ENCODE assay signal across 17 mouse cellular contexts in genomic region chr13:10109542-10109941, GRCm38 (mm10).
DNase-seq lines count a peak whose midpoint lies in the region; ATAC-seq and TF ChIP-seq lines count a peak whose summit lies in the region.
"Had no signal": no experiment of that assay in that cellular context is flagged by ENCODE, and none has a peak within 500 bp of the region (broad histone marks: within the 10 kb centered on the region; RNA-seq: fewer than 3 reads in every experiment).

No protein-coding gene starts in this region.

- H3K36me3 ChIP-seq in lung, embryonic 14.5 days (ENCODE audit: insufficient read depth) = no peaks in the 10 kb centered on the region
- no peaks in the 10 kb centered on the region for H3K36me3 ChIP-seq in kidney, postnatal 0 days (ENCODE audit: insufficient read depth, low read length)
- H3K36me3 ChIP-seq in midbrain, postnatal 0 days (ENCODE audit: insufficient read depth, low read length) = no peaks in the 10 kb centered on the region
- H3K36me3 ChIP-seq in forebrain, embryonic 16.5 days (ENCODE audit: control insufficient read depth, insufficient read depth) = no peaks in the 10 kb centered on the region
- H3K36me3 ChIP-seq: heart, embryonic 10.5 days; limb, embryonic 13.5 days; midbrain, embryonic 12.5 days had no signal

- no peaks in the 10 kb centered on the region for H3K4me1 ChIP-seq in lung, embryonic 14.5 days (ENCODE audit: insufficient read depth)
- no peaks in the 10 kb centered on the region for H3K4me1 ChIP-seq in kidney, postnatal 0 days (replicated peaks; ENCODE audit: insufficient read depth, low read length)
- no peaks in the 10 kb centered on the region for H3K4me1 ChIP-seq in midbrain, postnatal 0 days (ENCODE audit: insufficient read depth, low read length)
- no peaks in the 10 kb centered on the region for H3K4me1 ChIP-seq in forebrain, embryonic 16.5 days (replicated peaks; ENCODE audit: control insufficient read depth, insufficient read depth, low read length)
- H3K4me1 ChIP-seq: heart, embryonic 10.5 days; limb, embryonic 13.5 days; midbrain, embryonic 12.5 days had no signal

- no peaks in the 10 kb centered on the region for H3K27me3 ChIP-seq in lung, embryonic 14.5 days (ENCODE audit: insufficient read depth, low read length)
- no peaks in the 10 kb centered on the region for H3K27me3 ChIP-seq in kidney, postnatal 0 days (ENCODE audit: insufficient read depth, low read length)
- H3K27me3 ChIP-seq in midbrain, postnatal 0 days (ENCODE audit: insufficient read depth, low read length) = no peaks in the 10 kb centered on the region
- H3K27me3 ChIP-seq in forebrain, embryonic 16.5 days (replicated peaks; ENCODE audit: control insufficient read depth, insufficient read depth, low read length) = no peaks in the 10 kb centered on the region
- H3K27me3 ChIP-seq: CH12.LX; limb, embryonic 13.5 days; midbrain, embryonic 12.5 days had no signal

- H3K4me2 ChIP-seq in lung, embryonic 14.5 days = no peak overlapping the region
- H3K4me2 ChIP-seq in kidney, postnatal 0 days (ENCODE audit: low read length) = no peak overlapping the region
- H3K4me2 ChIP-seq in midbrain, postnatal 0 days (ENCODE audit: low read depth, low read length, poor library complexity, severe bottlenecking) = no peak overlapping the region
- H3K4me2 ChIP-seq in forebrain, embryonic 16.5 days (ENCODE audit: low read length) = no peak overlapping the region
- H3K4me2 ChIP-seq: limb, embryonic 13.5 days; midbrain, embryonic 12.5 days had no signal

- H3K9ac ChIP-seq in lung, embryonic 14.5 days = no peak overlapping the region
- H3K9ac ChIP-seq in kidney, postnatal 0 days (ENCODE audit: low read depth, low read length) = no peak overlapping the region
- no peak overlapping the region for H3K9ac ChIP-seq in midbrain, postnatal 0 days (replicated peaks; ENCODE audit: low read length, poor library complexity, severe bottlenecking)
- H3K9ac ChIP-seq in forebrain, embryonic 16.5 days (replicated peaks; ENCODE audit: low read depth, low read length) = no peak overlapping the region
- H3K9ac ChIP-seq: limb, embryonic 13.5 days; liver, postnatal 0 days; midbrain, embryonic 12.5 days had no signal

- TF ChIP-seq CTCF in lung, embryonic 14.5 days (IDR thresholded peaks at IDR 0.05; ENCODE audit: low read depth) = no peak
- no peak for TF ChIP-seq CTCF in kidney, postnatal 0 days (IDR thresholded peaks at IDR 0.05; ENCODE audit: low read depth)
- no peak for TF ChIP-seq CTCF in midbrain, postnatal 0 days (IDR thresholded peaks at IDR 0.05)

- WGBS in lung, embryonic 14.5 days = 38% methylated on average over 1 of the region's 1 CpGs
- WGBS in kidney, postnatal 0 days = 52% methylated on average over 1 of the region's 1 CpGs
- WGBS in midbrain, postnatal 0 days = 34% methylated on average over 1 of the region's 1 CpGs
- WGBS in forebrain, embryonic 16.5 days = 28% methylated on average over 1 of the region's 1 CpGs

- ATAC-seq in lung, embryonic 14.5 days (ENCODE audit: insufficient read depth) = no peak
- no peak for ATAC-seq in kidney, postnatal 0 days (replicated peaks; ENCODE audit: low FRiP score, low read depth)
- peak; percentile 45 for ATAC-seq in monocyte, adult 5-6 weeks (replicated peaks; ENCODE audit: insufficient number of reproducible peaks, low FRiP score, low TSS enrichment, poor library complexity, severe bottlenecking)
- ATAC-seq in midbrain, postnatal 0 days (ENCODE audit: low FRiP score) = no peak
- ATAC-seq in forebrain, embryonic 16.5 days = no peak
- ATAC-seq: liver, postnatal 0 days had no signal

- DNase-seq in adrenal gland, adult 2 months = peak; percentile 23
- DNase-seq in adrenal gland, postnatal 25 days = no peak
- DNase-seq in lung, embryonic 14.5 days = peak; percentile 7
- DNase-seq in lung, postnatal 10 days = no peak
- peak; percentile 53 for DNase-seq in kidney, postnatal 0 days (ENCODE audit: low spot score)
- no peak for DNase-seq in midbrain, postnatal 0 days (ENCODE audit: low spot score)
- DNase-seq: cerebellum, adult 9-11 months; gastrocnemius, postnatal 10 days; heart, postnatal 4 days; liver, postnatal 0 days; right cerebral cortex, postnatal 14 days had no signal

- H3K27ac ChIP-seq in lung, embryonic 14.5 days (ENCODE audit: low read depth) = no peak overlapping the region
- H3K27ac ChIP-seq in kidney, postnatal 0 days = no peak overlapping the region
- no peak overlapping the region for H3K27ac ChIP-seq in midbrain, postnatal 0 days (ENCODE audit: low read depth, low read length)
- H3K27ac ChIP-seq in forebrain, embryonic 16.5 days (ENCODE audit: low read length) = no peak overlapping the region
- H3K27ac ChIP-seq: heart, embryonic 10.5 days; limb, embryonic 13.5 days; midbrain, embryonic 12.5 days had no signal

- H3K9me3 ChIP-seq in lung, embryonic 14.5 days (ENCODE audit: low read depth, low read length) = no peaks in the 10 kb centered on the region
- H3K9me3 ChIP-seq in kidney, postnatal 0 days (replicated peaks; ENCODE audit: low read length) = no peaks in the 10 kb centered on the region
- H3K9me3 ChIP-seq in midbrain, postnatal 0 days (ENCODE audit: low read length) = no peaks in the 10 kb centered on the region
- H3K9me3 ChIP-seq in forebrain, embryonic 16.5 days (ENCODE audit: control insufficient read depth, low read length) = no peaks in the 10 kb centered on the region
- H3K9me3 ChIP-seq: heart, embryonic 10.5 days; limb, embryonic 13.5 days; midbrain, embryonic 12.5 days had no signal

- H3K4me3 ChIP-seq in lung, embryonic 14.5 days (ENCODE audit: low read depth, low read length) = no peak overlapping the region
- no peak overlapping the region for H3K4me3 ChIP-seq in kidney, postnatal 0 days (replicated peaks; ENCODE audit: low read depth, low read length)
- H3K4me3 ChIP-seq in midbrain, postnatal 0 days (ENCODE audit: low read depth, low read length) = no peak overlapping the region
- H3K4me3 ChIP-seq in forebrain, embryonic 16.5 days (replicated peaks; ENCODE audit: low read length) = no peak overlapping the region
- H3K4me3 ChIP-seq: heart, embryonic 10.5 days; limb, embryonic 13.5 days; midbrain, embryonic 12.5 days had no signal

Comparison
In these comparisons a context has a peak if more than half of its experiments do, and no peak if none do; other contexts are left out.
1. DNase-seq: peak in adrenal gland, adult 2 months (single experiment), lung, embryonic 14.5 days (single experiment) and kidney, postnatal 0 days (single experiment); none in adrenal gland, postnatal 25 days (single experiment), lung, postnatal 10 days (single experiment) and midbrain, postnatal 0 days (single experiment).